Mouse (Mus musculus) lung, postnatal 0 days (tissue): Measurements from ENCODE around the gene Olfr1417. TPM values are rescaled to one million over a fixed set of nuclear protein-coding genes. Genes with fewer than 3 reads are reported as not detected.

Experiments
- ATAC-seq: fragments of 200-750 bp; cut with Nextera tagmentation; 2 replicates; pipeline ENCODE4 v1.8.0; 2017; ENCODE audit warnings: moderate library complexity
- DNase-seq: peaks from one replicate; pipeline ENCODE4 v3.0.0-alpha.2; 2016; ENCODE audit warnings: low spot score
- H3K27ac ChIP-seq: fragments of 300-500 bp; sonication (generic); 2 replicates; pipeline ENCODE4 v1.5.1; 2014; ENCODE audit warnings: antibody characterized with exemption, mild to moderate bottlenecking, low read length, mixed read lengths
- H3K27me3 ChIP-seq: fragments of 300-500 bp; sonication (generic); replicated peaks from 2 replicates; pipeline ENCODE4 v1.6.1; 2014; ENCODE audit warnings: low read length, mixed read lengths; ENCODE audit not compliant: insufficient read depth
- H3K36me3 ChIP-seq: fragments of 300-500 bp; sonication (generic); 2 replicates; pipeline ENCODE4 v1.6.1; 2014; ENCODE audit warnings: low read length, mixed read lengths; ENCODE audit not compliant: insufficient read depth
- H3K4me1 ChIP-seq: fragments of 300-500 bp; sonication (generic); 2 replicates; pipeline ENCODE4 v1.6.1; 2014; ENCODE audit warnings: antibody characterized with exemption, low read depth, low read length, mixed read lengths; ENCODE audit not compliant: insufficient read depth
- H3K4me2 ChIP-seq: fragments of 300-500 bp; sonication (generic); replicated peaks from 2 replicates; pipeline ENCODE4 v1.6.1; 2014; ENCODE audit warnings: low read depth, mild to moderate bottlenecking, low read length, moderate library complexity, mixed read lengths
- H3K4me3 ChIP-seq: fragments of 300-500 bp; sonication (generic); 2 replicates; pipeline ENCODE4 v1.5.1; 2014; ENCODE audit warnings: low read depth, low read length
- H3K9ac ChIP-seq: fragments of 300-500 bp; sonication (generic); replicated peaks from 2 replicates; pipeline ENCODE4 v1.6.1; 2014; ENCODE audit warnings: low read depth, mild to moderate bottlenecking
- H3K9me3 ChIP-seq: fragments of 300-500 bp; sonication (generic); 2 replicates; pipeline ENCODE4 v1.6.1; 2016; ENCODE audit warnings: low read length, mixed read lengths
- CTCF ChIP-seq: IDR thresholded peaks from 2 replicates; pipeline ENCODE4 v1.5.1; 2016; ENCODE audit warnings: antibody characterized with exemption, mild to moderate bottlenecking
- EP300 ChIP-seq: IDR thresholded peaks from 2 replicates; pipeline ENCODE4 v1.6.1; 2016; ENCODE audit warnings: antibody characterized with exemption, mild to moderate bottlenecking, control low read depth
- WGBS: fragments of 180-500 bp; shearing (Covaris S2); extraction: QIAGEN DNeasy Blood & Tissue Kit; methylation state at CpG from one replicate; pipeline ENCODE4 v1.1.7; 2014; 5-methylcytosine and 5-hydroxymethylcytosine counted together
- polyA plus RNA-seq: library from polyadenylated mRNA; unstranded; fragments of >200 nt; fragmentation: Nextera tagmentation; extraction: Ambion mirVana; gene quantifications from 2 replicates; pipeline ENCODE4 v1.2.1, GENCODE M21; 2015

Gene Olfr1417
- polyA plus RNA-seq, 1 experiment from 2014 or later: 0.08 TPM

DNA sequence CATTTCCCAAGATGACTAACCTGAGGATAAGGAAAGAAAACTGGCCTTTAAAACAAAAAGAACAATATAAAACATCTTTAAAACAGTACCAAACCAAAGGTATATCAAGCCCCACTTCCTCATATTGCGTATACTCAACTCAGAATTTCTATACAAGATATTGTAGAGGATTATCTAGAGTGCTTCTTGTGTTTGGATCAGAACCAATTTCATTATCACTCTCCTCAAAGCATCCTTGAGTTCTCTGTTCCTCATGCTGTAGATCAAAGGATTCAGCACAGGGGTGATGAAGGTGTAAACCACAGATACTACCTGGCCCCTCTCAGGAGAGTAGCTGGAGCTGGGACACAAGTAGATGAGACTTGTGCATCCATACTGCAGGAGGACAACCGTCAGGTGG is 15.8 kb upstream of the Olfr1417 start:
- Histone ChIP-seq H3K27me3 (no peaks in the 10 kb centered on the region), H3K9me3 (no peaks in the 10 kb centered on the region), H3K36me3 (no peaks in the 10 kb centered on the region), H3K4me1 (no peaks in the 10 kb centered on the region), H3K4me2 (no peak overlapping the region), H3K9ac (no peak overlapping the region), H3K27ac (no peak overlapping the region), H3K4me3 (no peak overlapping the region)
- 90% methylated on average over 2 of the region's 2 CpGs for WGBS
- DNase-seq (no peak), ATAC-seq (no peak)
- TF ChIP-seq EP300: no peak

GRCm38 (mm10) chr19:11852652-11853051 is 13.6 kb upstream of the Olfr1417 start:
- H3K27ac ChIP-seq: no peak overlapping the region
- H3K4me1 ChIP-seq: no peaks in the 10 kb centered on the region
- H3K4me3 ChIP-seq: no peak overlapping the region
- no peak overlapping the region for H3K9ac ChIP-seq
- H3K4me2 ChIP-seq: no peak overlapping the region
- no peaks in the 10 kb centered on the region for H3K36me3 ChIP-seq
- WGBS: 42% methylated on average over 4 of the region's 4 CpGs
- H3K27me3 ChIP-seq: no peaks in the 10 kb centered on the region
- TF ChIP-seq EP300 (no peak), CTCF (no peak)
- no peak for ATAC-seq
- H3K9me3 ChIP-seq: no peaks in the 10 kb centered on the region
- DNase-seq: no peak

DNA sequence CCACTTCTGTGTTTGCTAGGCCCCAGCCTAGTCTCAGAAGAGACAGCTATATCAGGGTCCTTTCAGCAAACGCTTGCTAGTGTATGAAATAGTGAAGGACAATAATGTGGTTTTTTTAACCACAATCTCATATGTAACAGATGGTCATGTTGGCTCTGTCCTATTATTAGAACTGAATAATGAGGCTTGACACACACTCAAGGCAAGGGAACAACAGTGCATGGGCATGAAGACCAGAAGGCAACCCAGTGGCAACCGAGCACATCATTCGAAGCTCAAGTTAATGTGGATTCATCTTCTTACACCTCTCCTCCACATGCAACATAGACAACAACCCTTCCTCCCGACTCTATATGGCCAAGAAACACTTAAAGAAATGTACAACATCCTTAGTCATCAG is 7.3 kb upstream of the Olfr1417 start:
- Histone ChIP-seq H3K36me3 (no peaks in the 10 kb centered on the region), H3K4me3 (no peak overlapping the region), H3K9ac (no peak overlapping the region), H3K4me2 (no peak overlapping the region), H3K27ac (no peak overlapping the region), H3K4me1 (no peaks in the 10 kb centered on the region), H3K27me3 (no peaks in the 10 kb centered on the region), H3K9me3 (no peaks in the 10 kb centered on the region)
- DNase-seq (no peak), ATAC-seq (no peak)
- WGBS: 77% methylated on average over 4 of the region's 4 CpGs
- TF ChIP-seq CTCF (no peak), EP300 (no peak)

DNA sequence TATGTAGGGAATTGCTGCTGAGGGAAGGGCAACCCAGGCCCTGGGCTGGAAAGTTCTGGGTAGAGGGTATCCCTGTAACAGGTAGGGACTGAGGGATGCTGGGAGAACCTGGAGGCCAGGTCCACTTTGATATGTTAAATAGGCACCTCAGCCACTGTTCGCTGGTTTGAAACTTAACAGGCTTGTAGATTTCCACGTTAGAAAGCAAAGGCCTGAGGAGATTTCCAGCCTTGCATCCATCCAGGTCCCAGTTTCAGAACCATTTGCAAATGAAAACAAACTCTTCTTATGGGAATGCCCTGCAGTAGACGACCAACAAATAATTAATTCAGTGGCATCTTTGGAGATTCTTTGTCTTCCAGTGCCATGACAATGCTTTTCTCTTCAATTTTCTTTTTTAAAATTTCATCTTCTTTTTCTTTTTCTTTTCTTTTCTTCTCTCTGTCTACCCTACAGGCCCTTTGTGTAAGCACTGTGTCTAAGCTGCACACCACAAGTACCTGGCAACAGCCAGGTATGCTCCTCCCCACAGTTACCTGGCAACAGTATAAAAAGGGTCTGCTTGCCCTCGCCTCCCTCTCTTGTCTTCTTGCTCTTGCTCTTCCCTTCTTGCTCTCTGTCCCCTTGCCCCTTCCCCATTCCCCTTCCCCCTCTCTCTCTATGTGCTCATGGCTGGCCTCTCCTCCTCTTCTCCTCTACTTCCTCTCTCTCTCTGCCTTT is 15.5 kb downstream of the Olfr1417 start:
- WGBS: 28% methylated on average over 4 of the region's 4 CpGs
- no peak overlapping the region for H3K4me2 ChIP-seq
- DNase-seq: no peak
- H3K27me3 ChIP-seq: no peaks in the 10 kb centered on the region
- H3K9me3 ChIP-seq: no peaks in the 10 kb centered on the region
- H3K9ac ChIP-seq: no peak overlapping the region
- no peak for TF ChIP-seq CTCF
- TF ChIP-seq EP300: no peak
- no peak overlapping the region for H3K27ac ChIP-seq
- no peaks in the 10 kb centered on the region for H3K4me1 ChIP-seq
- no peak for ATAC-seq
- no peak overlapping the region for H3K4me3 ChIP-seq
- no peaks in the 10 kb centered on the region for H3K36me3 ChIP-seq

DNA sequence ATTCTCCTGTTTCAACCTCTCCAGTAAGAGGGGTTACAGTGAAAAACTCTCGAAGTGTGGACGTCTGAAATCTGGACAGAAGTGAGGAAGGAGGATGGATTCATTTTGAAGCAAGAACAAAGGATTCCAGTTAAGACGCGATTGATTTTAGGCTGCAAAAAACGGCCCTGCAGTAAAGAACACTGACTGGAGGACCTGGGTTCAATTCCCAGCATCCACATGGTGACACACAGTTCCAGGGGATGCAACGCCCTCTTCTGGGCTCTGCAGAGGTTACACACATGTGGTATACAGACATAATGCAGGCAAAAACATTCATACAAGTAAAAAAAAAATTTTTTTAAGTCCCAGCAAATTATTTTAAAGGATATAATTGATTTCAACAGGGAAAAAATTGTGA is 18.8 kb downstream of the Olfr1417 start:
- peak overlapping the region; percentile 83 for H3K4me2 ChIP-seq
- no peak overlapping the region for H3K9ac ChIP-seq
- WGBS: 26% methylated on average over 6 of the region's 6 CpGs
- peaks cover 9% of the 10 kb centered on the region for H3K4me1 ChIP-seq
- TF ChIP-seq CTCF (peak; percentile 35), EP300 (no peak)
- DNase-seq (no peak), ATAC-seq (no peak)
- H3K36me3 ChIP-seq: no peaks in the 10 kb centered on the region
- H3K27ac ChIP-seq: no peak overlapping the region
- no peaks in the 10 kb centered on the region for H3K9me3 ChIP-seq
- H3K4me3 ChIP-seq: no peak overlapping the region
- no peaks in the 10 kb centered on the region for H3K27me3 ChIP-seq

DNA sequence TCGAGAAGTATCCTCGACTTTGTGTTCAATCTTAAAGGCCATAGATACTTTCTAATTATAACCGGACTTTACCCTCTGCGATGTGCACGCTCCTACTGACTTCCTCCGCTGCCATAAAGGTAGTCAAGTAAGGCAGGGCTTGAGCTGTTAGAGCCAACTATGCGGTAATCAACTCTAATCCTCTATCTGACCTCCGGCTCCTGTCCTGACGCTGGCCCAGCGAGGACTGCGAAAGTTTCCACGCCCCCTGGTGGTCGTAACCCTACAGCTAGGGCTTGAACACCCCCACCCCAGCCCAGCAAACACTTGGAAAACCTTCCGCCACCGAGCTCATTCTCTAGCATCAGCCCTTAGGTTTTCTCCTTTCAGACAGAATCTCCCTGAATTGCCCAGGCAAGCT is 19.2 kb downstream of the Olfr1417 start:
- WGBS: under 1% methylated on average over 15 of the region's 15 CpGs
- TF ChIP-seq CTCF: peak; percentile 79
- TF ChIP-seq EP300: no peak
- Histone ChIP-seq H3K27me3 (no peaks in the 10 kb centered on the region), H3K9me3 (no peaks in the 10 kb centered on the region), H3K27ac (no peak overlapping the region), H3K4me2 (peak overlapping the region; percentile 83), H3K9ac (0 out of 2 replicates have a peak overlapping the region, but pooled peaks have one; percentile 82), H3K4me1 (peaks cover 9% of the 10 kb centered on the region), H3K36me3 (no peaks in the 10 kb centered on the region), H3K4me3 (peak overlapping the region; percentile 77)
- ATAC-seq (peak; percentile 71), DNase-seq (peak; percentile 89)
